Mouse (Mus musculus): ENCODE measurements around the gene Draxin.

- TF ChIP-seq GATA1 (IDR thresholded peaks at IDR 0.05; ENCODE audit: low read length) (no peak), TAL1 (IDR thresholded peaks at IDR 0.05; ENCODE audit: low read length) (no peak)
Measured at GRCm38 (mm10) chr4:148134988-148135387, 4.5 kb upstream of the Draxin start.
